Mouse (Mus musculus) neural tube, embryonic 15.5 days (tissue): ENCODE measurements around the gene Hdgfl3. TPM values are rescaled to one million over a fixed set of nuclear protein-coding genes. Genes with fewer than 3 reads are reported as not detected.

Source experiments
- ATAC-seq: fragments of 200-750 bp; cut with Nextera tagmentation; 2 replicates; pipeline ENCODE4 v1.8.0; 2017; ENCODE audit warnings: mild to moderate bottlenecking, moderate TSS enrichment, moderate library complexity; ENCODE audit not compliant: low FRiP score
- H3K27ac ChIP-seq: fragments of 300-500 bp; sonication (generic); replicated peaks from 2 replicates; pipeline ENCODE4 v1.5.1; 2015; ENCODE audit warnings: mild to moderate bottlenecking, inconsistent platforms
- H3K27me3 ChIP-seq: fragments of 300-500 bp; sonication (generic); replicated peaks from 2 replicates; pipeline ENCODE4 v1.6.1; 2015; ENCODE audit warnings: inconsistent platforms
- H3K36me3 ChIP-seq: fragments of 300-500 bp; sonication (generic); 2 replicates; pipeline ENCODE4 v1.6.1; 2015; ENCODE audit warnings: inconsistent platforms
- H3K4me1 ChIP-seq: fragments of 300-500 bp; sonication (generic); 2 replicates; pipeline ENCODE4 v1.6.1; 2015; ENCODE audit warnings: inconsistent platforms
- H3K4me2 ChIP-seq: fragments of 300-500 bp; sonication (generic); 2 replicates; pipeline ENCODE4 v1.6.1; 2015; ENCODE audit warnings: inconsistent platforms, mild to moderate bottlenecking, moderate library complexity
- H3K4me3 ChIP-seq: fragments of 300-500 bp; sonication (generic); replicated peaks from 2 replicates; pipeline ENCODE4 v1.5.1; 2015; ENCODE audit warnings: mild to moderate bottlenecking, inconsistent platforms
- H3K9ac ChIP-seq: fragments of 300-500 bp; sonication (generic); replicated peaks from 2 replicates; pipeline ENCODE4 v1.6.1; 2015; ENCODE audit warnings: mild to moderate bottlenecking, inconsistent platforms
- H3K9me3 ChIP-seq: fragments of 300-500 bp; sonication (generic); replicated peaks from 2 replicates; pipeline ENCODE4 v1.6.1; 2016; ENCODE audit warnings: inconsistent platforms
- WGBS: fragments of 180-500 bp; shearing (Covaris S2); methylation state at CpG from one replicate; pipeline ENCODE4 v1.1.7; 2015; ENCODE audit warnings: mixed read lengths; 5-methylcytosine and 5-hydroxymethylcytosine counted together
- polyA plus RNA-seq: library from polyadenylated mRNA; unstranded; fragments of >200 nt; fragmentation: Nextera tagmentation; extraction: Ambion mirVana; gene quantifications from 2 replicates; pipeline ENCODE4 v1.2.1, GENCODE M21; 2015

Gene Hdgfl3
- polyA plus RNA-seq, 1 experiment from 2014 or later = 57.4 TPM

- Histone ChIP-seq H3K27ac (no peak overlapping the region), H3K27me3 (no peaks in the 10 kb centered on the region), H3K9me3 (no peaks in the 10 kb centered on the region), H3K4me3 (no peak overlapping the region), H3K9ac (no peak overlapping the region), H3K36me3 (peaks cover 12% of the 10 kb centered on the region; the same call in 1 of the 2 replicates), H3K4me2 (no peak overlapping the region), H3K4me1 (no peaks in the 10 kb centered on the region)
- 55% methylated on average over 4 of the region's 4 CpGs for WGBS
- no peak for ATAC-seq
Measured at GRCm38 (mm10) chr7:81885128-81885527, 49.1 kb downstream of the Hdgfl3 start.

GRCm38 (mm10) chr7:81881600-81881999, 52.7 kb downstream of the Hdgfl3 start:
- Histone ChIP-seq H3K4me2 (no peak overlapping the region), H3K27ac (no peak overlapping the region), H3K36me3 (0 out of 2 replicates have a peak, but pooled peaks cover 5% of the 10 kb centered on the region), H3K4me3 (no peak overlapping the region), H3K27me3 (no peaks in the 10 kb centered on the region), H3K4me1 (no peaks in the 10 kb centered on the region), H3K9ac (no peak overlapping the region), H3K9me3 (no peaks in the 10 kb centered on the region)
- ATAC-seq = no peak
- 84% methylated on average over 3 of the region's 3 CpGs for WGBS

- no peaks in the 10 kb centered on the region for H3K9me3 ChIP-seq
- 0 out of 2 replicates have a peak, but pooled peaks cover under 1% of the 10 kb centered on the region for H3K36me3 ChIP-seq
- no peak overlapping the region for H3K27ac ChIP-seq
- 87% methylated on average over 4 of the region's 4 CpGs for WGBS
- no peak for ATAC-seq
- no peaks in the 10 kb centered on the region for H3K27me3 ChIP-seq
- H3K4me3 ChIP-seq = no peak overlapping the region
- peaks cover 7% of the 10 kb centered on the region; the same call in 1 of the 2 replicates for H3K4me1 ChIP-seq
- H3K9ac ChIP-seq = no peak overlapping the region
- H3K4me2 ChIP-seq = no peak overlapping the region
Measured at GRCm38 (mm10) chr7:81880797-81881196, 53.5 kb downstream of the Hdgfl3 start.

- 90% methylated on average over 5 of the region's 5 CpGs for WGBS
Measured at GRCm38 (mm10) chr7:81880286-81880685, 54.0 kb downstream of the Hdgfl3 start.

DNA sequence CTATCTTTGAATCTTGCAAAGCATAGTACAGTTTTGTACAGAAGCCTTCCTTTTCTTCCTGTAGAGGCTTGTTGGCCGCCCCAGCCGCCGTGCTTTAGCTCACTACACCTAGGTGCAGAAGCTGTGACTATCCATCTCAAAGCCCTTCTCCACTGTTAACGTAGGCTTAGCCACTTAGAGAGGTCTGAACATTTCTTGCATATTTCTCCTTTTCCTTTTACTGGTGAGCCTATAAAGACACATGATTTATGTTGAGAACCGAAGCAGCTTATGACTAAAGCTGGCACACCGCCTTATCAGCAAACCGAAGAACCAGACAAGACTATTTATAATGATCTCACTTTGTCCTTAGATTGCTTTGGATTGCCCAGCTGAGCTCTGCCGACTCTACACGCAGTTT, 58.9 kb downstream of the Hdgfl3 start:
- WGBS = 62% methylated on average over 9 of the region's 9 CpGs
- Histone ChIP-seq H3K9me3 (no peaks in the 10 kb centered on the region), H3K27me3 (no peaks in the 10 kb centered on the region), H3K4me3 (no peak overlapping the region), H3K36me3 (no peaks in the 10 kb centered on the region), H3K27ac (peak overlapping the region; percentile 48), H3K9ac (no peak overlapping the region), H3K4me1 (peaks cover 16% of the 10 kb centered on the region; the same call in 1 of the 2 replicates), H3K4me2 (no peak overlapping the region)
- ATAC-seq = peak; percentile 7; the same call in 1 of the 2 replicates

More at GRCm38 (mm10) chr7:81880286-81880685, 54.0 kb downstream of the Hdgfl3 start:
- no peaks in the 10 kb centered on the region for H3K36me3 ChIP-seq
- H3K9me3 ChIP-seq = no peaks in the 10 kb centered on the region
- H3K27me3 ChIP-seq = no peaks in the 10 kb centered on the region
- no peak overlapping the region for H3K4me2 ChIP-seq
- H3K9ac ChIP-seq = no peak overlapping the region
- H3K27ac ChIP-seq = no peak overlapping the region
- peaks cover 10% of the 10 kb centered on the region; the same call in 1 of the 2 replicates for H3K4me1 ChIP-seq
- no peak overlapping the region for H3K4me3 ChIP-seq
- ATAC-seq = no peak

DNA sequence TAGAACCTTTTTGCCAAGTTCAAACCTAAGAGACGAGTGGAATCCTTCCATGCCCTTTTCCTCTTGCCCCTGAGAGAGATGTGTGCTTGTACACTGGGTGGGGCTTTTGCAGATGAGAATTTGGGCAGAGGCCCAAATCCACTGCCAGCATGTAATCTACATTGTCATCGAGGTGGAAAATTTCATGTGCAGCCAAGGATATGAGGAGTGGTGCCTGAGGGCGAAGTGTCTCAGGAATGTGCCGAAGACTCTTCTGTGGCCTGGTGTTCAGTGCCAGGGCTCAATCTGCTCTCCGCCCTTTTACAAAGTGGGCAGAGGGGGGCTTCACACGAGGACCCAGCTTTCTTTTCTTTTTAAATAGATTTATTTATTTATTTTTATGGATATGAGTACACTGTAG, 59.6 kb downstream of the Hdgfl3 start:
- no peak for ATAC-seq
- Histone ChIP-seq H3K4me3 (no peak overlapping the region), H3K4me2 (no peak overlapping the region), H3K4me1 (peaks cover 16% of the 10 kb centered on the region; the same call in 1 of the 2 replicates), H3K27ac (no peak overlapping the region), H3K9ac (no peak overlapping the region), H3K36me3 (no peaks in the 10 kb centered on the region), H3K27me3 (no peaks in the 10 kb centered on the region), H3K9me3 (no peaks in the 10 kb centered on the region)
- 63% methylated on average over 6 of the region's 6 CpGs for WGBS

DNA sequence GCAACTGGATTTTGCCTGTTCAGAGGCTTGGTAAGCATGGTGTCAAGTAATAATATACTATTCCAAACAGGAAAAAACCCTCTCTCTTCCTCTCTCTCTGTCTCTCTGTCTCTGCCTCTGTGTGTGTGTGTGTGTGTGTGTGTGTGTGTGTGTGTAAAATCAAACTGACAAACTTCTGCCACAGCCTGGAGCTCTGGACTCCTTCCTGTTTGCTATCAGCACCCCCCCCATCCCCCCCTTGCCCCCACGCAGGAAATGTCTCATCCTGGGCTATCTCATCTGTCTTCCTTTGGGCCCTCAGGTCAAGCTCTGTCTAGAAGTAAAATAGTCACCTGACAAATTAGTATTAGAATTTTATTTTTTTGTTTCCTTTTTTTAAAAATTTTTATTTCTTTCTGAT, 60.5 kb downstream of the Hdgfl3 start:
- no peak overlapping the region for H3K9ac ChIP-seq
- WGBS = 81% methylated on average over 1 of the region's 1 CpGs

GRCm38 (mm10) chr7:81872493-81873013, 61.7 kb downstream of the Hdgfl3 start:
- WGBS = 82% methylated on average over 13 of the region's 13 CpGs
- H3K4me2 ChIP-seq = no peak overlapping the region
- peaks cover 16% of the 10 kb centered on the region; the same call in 1 of the 2 replicates for H3K4me1 ChIP-seq
- ATAC-seq = no peak
- H3K27me3 ChIP-seq = no peaks in the 10 kb centered on the region
- no peak overlapping the region for H3K27ac ChIP-seq
- no peak overlapping the region for H3K4me3 ChIP-seq
- no peaks in the 10 kb centered on the region for H3K9me3 ChIP-seq
- H3K36me3 ChIP-seq = no peaks in the 10 kb centered on the region
- H3K9ac ChIP-seq = no peak overlapping the region

More for the DNA sequence above, 60.5 kb downstream of the Hdgfl3 start:
- no peak for ATAC-seq
- H3K36me3 ChIP-seq = no peaks in the 10 kb centered on the region
- peaks cover 16% of the 10 kb centered on the region; the same call in 1 of the 2 replicates for H3K4me1 ChIP-seq
- no peak overlapping the region for H3K4me2 ChIP-seq
- no peak overlapping the region for H3K4me3 ChIP-seq
- H3K9me3 ChIP-seq = no peaks in the 10 kb centered on the region
- H3K27ac ChIP-seq = no peak overlapping the region
- H3K27me3 ChIP-seq = no peaks in the 10 kb centered on the region

- H3K36me3 ChIP-seq = no peaks in the 10 kb centered on the region
- H3K4me2 ChIP-seq = no peak overlapping the region
- H3K9me3 ChIP-seq = no peaks in the 10 kb centered on the region
- H3K4me3 ChIP-seq = no peak overlapping the region
- 22% methylated on average over 6 of the region's 6 CpGs for WGBS
- H3K9ac ChIP-seq = no peak overlapping the region
- H3K4me1 ChIP-seq = no peaks in the 10 kb centered on the region
- peak; percentile 61; the same call in 1 of the 2 replicates for ATAC-seq
- H3K27ac ChIP-seq = no peak overlapping the region
- H3K27me3 ChIP-seq = no peaks in the 10 kb centered on the region
Measured at GRCm38 (mm10) chr7:81868158-81868557, 66.1 kb downstream of the Hdgfl3 start.

DNA sequence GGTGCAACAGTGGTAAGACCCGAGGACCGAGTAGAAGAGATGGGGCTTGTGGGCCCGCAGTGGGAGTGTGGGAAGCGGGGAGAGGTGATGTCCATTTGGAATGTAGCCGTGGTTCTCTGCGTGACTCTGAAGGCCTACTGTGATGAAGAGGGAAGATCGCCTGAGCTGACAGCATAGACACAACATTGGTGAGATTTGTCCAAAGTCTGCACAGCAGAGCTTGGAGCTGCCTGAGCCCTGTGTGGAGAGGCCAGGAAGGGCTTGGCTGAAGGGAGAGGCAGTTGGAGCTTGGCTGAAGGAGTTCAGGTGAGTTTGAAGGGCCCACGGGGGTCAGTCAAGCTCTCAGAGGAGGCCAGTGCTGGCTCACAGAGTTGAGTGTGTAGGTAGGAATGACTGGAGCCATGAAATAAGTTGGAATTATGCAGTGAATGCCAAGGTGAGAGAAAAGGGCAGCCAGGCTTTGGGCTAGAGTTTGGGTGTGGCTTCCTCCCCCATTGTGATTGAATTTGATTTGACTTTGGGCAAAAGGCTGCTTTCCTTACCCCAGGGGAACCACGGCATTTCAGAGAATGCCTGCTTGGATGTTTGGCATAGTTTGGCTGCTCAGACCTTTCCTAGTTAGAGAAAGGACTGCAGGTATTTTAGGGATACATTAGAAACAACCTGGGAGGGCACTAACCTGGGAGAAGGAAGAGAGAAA, 66.9 kb downstream of the Hdgfl3 start:
- no peak for ATAC-seq
- Histone ChIP-seq H3K4me3 (no peak overlapping the region), H3K9ac (no peak overlapping the region), H3K9me3 (no peaks in the 10 kb centered on the region), H3K27me3 (no peaks in the 10 kb centered on the region), H3K36me3 (no peaks in the 10 kb centered on the region), H3K4me2 (no peak overlapping the region), H3K4me1 (no peaks in the 10 kb centered on the region), H3K27ac (no peak overlapping the region)
- 92% methylated on average over 9 of the region's 9 CpGs for WGBS

- Histone ChIP-seq H3K4me2 (no peak overlapping the region), H3K4me3 (no peak overlapping the region), H3K27me3 (no peaks in the 10 kb centered on the region), H3K9ac (no peak overlapping the region), H3K27ac (no peak overlapping the region), H3K36me3 (no peaks in the 10 kb centered on the region), H3K4me1 (0 out of 2 replicates have a peak, but pooled peaks cover 3% of the 10 kb centered on the region), H3K9me3 (no peaks in the 10 kb centered on the region)
- no peak for ATAC-seq
- 98% methylated on average over 6 of the region's 6 CpGs for WGBS
Measured at GRCm38 (mm10) chr7:81865937-81866336, 68.3 kb downstream of the Hdgfl3 start.

DNA sequence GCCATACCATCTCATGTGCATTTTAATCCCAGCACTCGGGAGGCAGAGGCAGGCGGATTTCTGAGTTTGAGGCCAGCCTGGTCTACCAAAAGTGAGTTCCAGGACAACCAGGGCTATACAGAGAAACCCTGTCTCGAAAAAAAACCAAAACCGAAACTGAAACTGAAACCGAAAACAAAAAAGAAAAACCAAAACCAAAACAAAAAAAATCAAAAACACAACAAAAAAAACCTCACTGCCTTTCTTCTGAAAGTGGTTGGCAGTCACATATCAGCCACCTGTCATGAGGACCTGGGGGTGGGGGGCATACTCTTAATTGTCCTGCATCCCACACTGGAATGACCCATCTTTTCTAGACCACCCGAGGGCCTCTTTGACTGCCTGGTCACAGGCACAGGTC, 69.7 kb downstream of the Hdgfl3 start:
- H3K4me3 ChIP-seq = no peak overlapping the region
- peaks cover 2% of the 10 kb centered on the region for H3K27me3 ChIP-seq
- no peak overlapping the region for H3K9ac ChIP-seq
- H3K4me1 ChIP-seq = peaks cover 16% of the 10 kb centered on the region
- H3K9me3 ChIP-seq = no peaks in the 10 kb centered on the region
- no peak for ATAC-seq
- no peak overlapping the region for H3K27ac ChIP-seq
- 87% methylated on average over 6 of the region's 6 CpGs for WGBS
- no peaks in the 10 kb centered on the region for H3K36me3 ChIP-seq
- no peak overlapping the region for H3K4me2 ChIP-seq
